Mouse (Mus musculus) lung, postnatal 0 days (tissue): Measurements from ENCODE around the gene Ubr7. TPM values are rescaled to one million over a fixed set of nuclear protein-coding genes. Genes with fewer than 3 reads are reported as not detected.
A peak's percentile ranks its signal among the peaks of the same experiment; 100 is the strongest.

ENCODE experiments used
- ATAC-seq: fragments of 200-750 bp; cut with Nextera tagmentation; 2 replicates; pipeline ENCODE4 v1.8.0; 2017; ENCODE audit warnings: moderate library complexity
- DNase-seq: peaks from one replicate; pipeline ENCODE4 v3.0.0-alpha.2; 2016; ENCODE audit warnings: low spot score
- H3K27ac ChIP-seq: fragments of 300-500 bp; sonication (generic); 2 replicates; pipeline ENCODE4 v1.5.1; 2014; ENCODE audit warnings: antibody characterized with exemption, mild to moderate bottlenecking, low read length, mixed read lengths
- H3K27me3 ChIP-seq: fragments of 300-500 bp; sonication (generic); replicated peaks from 2 replicates; pipeline ENCODE4 v1.6.1; 2014; ENCODE audit warnings: low read length, mixed read lengths; ENCODE audit not compliant: insufficient read depth
- H3K36me3 ChIP-seq: fragments of 300-500 bp; sonication (generic); 2 replicates; pipeline ENCODE4 v1.6.1; 2014; ENCODE audit warnings: low read length, mixed read lengths; ENCODE audit not compliant: insufficient read depth
- H3K4me1 ChIP-seq: fragments of 300-500 bp; sonication (generic); 2 replicates; pipeline ENCODE4 v1.6.1; 2014; ENCODE audit warnings: antibody characterized with exemption, low read depth, low read length, mixed read lengths; ENCODE audit not compliant: insufficient read depth
- H3K4me2 ChIP-seq: fragments of 300-500 bp; sonication (generic); replicated peaks from 2 replicates; pipeline ENCODE4 v1.6.1; 2014; ENCODE audit warnings: low read depth, mild to moderate bottlenecking, low read length, moderate library complexity, mixed read lengths
- H3K4me3 ChIP-seq: fragments of 300-500 bp; sonication (generic); 2 replicates; pipeline ENCODE4 v1.5.1; 2014; ENCODE audit warnings: low read depth, low read length
- H3K9ac ChIP-seq: fragments of 300-500 bp; sonication (generic); replicated peaks from 2 replicates; pipeline ENCODE4 v1.6.1; 2014; ENCODE audit warnings: low read depth, mild to moderate bottlenecking
- H3K9me3 ChIP-seq: fragments of 300-500 bp; sonication (generic); 2 replicates; pipeline ENCODE4 v1.6.1; 2016; ENCODE audit warnings: low read length, mixed read lengths
- CTCF ChIP-seq: IDR thresholded peaks from 2 replicates; pipeline ENCODE4 v1.5.1; 2016; ENCODE audit warnings: antibody characterized with exemption, mild to moderate bottlenecking
- EP300 ChIP-seq: IDR thresholded peaks from 2 replicates; pipeline ENCODE4 v1.6.1; 2016; ENCODE audit warnings: antibody characterized with exemption, mild to moderate bottlenecking, control low read depth
- WGBS: fragments of 180-500 bp; shearing (Covaris S2); extraction: QIAGEN DNeasy Blood & Tissue Kit; methylation state at CpG from one replicate; pipeline ENCODE4 v1.1.7; 2014; 5-methylcytosine and 5-hydroxymethylcytosine counted together
- polyA plus RNA-seq: library from polyadenylated mRNA; unstranded; fragments of >200 nt; fragmentation: Nextera tagmentation; extraction: Ambion mirVana; gene quantifications from 2 replicates; pipeline ENCODE4 v1.2.1, GENCODE M21; 2015

The Ubr7 gene
- polyA plus RNA-seq, 1 experiment from 2014 or later, result 23.1 TPM

GRCm38 (mm10) chr12:102771601-102772000 lies 13.8 kb downstream of the Ubr7 start:
- no peak for DNase-seq
- Histone ChIP-seq H3K4me3 (no peak overlapping the region), H3K4me2 (no peak overlapping the region), H3K27me3 (no peaks in the 10 kb centered on the region), H3K27ac (no peak overlapping the region), H3K36me3 (peaks cover 52% of the 10 kb centered on the region), H3K9me3 (no peaks in the 10 kb centered on the region), H3K4me1 (no peaks in the 10 kb centered on the region), H3K9ac (no peak overlapping the region)
- TF ChIP-seq EP300, result no peak
- no peak for TF ChIP-seq CTCF
- WGBS, result 92% methylated on average over 8 of the region's 8 CpGs
- ATAC-seq, result no peak

GRCm38 (mm10) chr12:102772676-102773075 lies 14.9 kb downstream of the Ubr7 start:
- Histone ChIP-seq H3K9ac (no peak overlapping the region), H3K27ac (no peak overlapping the region), H3K36me3 (peaks cover 52% of the 10 kb centered on the region), H3K4me2 (no peak overlapping the region), H3K4me3 (no peak overlapping the region), H3K27me3 (no peaks in the 10 kb centered on the region), H3K4me1 (no peaks in the 10 kb centered on the region), H3K9me3 (no peaks in the 10 kb centered on the region)
- 91% methylated on average over 5 of the region's 5 CpGs for WGBS
- no peak for DNase-seq
- no peak for ATAC-seq
- TF ChIP-seq EP300, result no peak
- no peak for TF ChIP-seq CTCF

- Histone ChIP-seq H3K9ac (no peak overlapping the region), H3K27ac (no peak overlapping the region), H3K4me3 (no peak overlapping the region), H3K9me3 (no peaks in the 10 kb centered on the region), H3K4me1 (no peaks in the 10 kb centered on the region), H3K4me2 (no peak overlapping the region), H3K27me3 (no peaks in the 10 kb centered on the region), H3K36me3 (peaks cover 32% of the 10 kb centered on the region)
- no peak for TF ChIP-seq CTCF
- no peak for TF ChIP-seq EP300
- WGBS, result 92% methylated on average over 14 of the region's 14 CpGs
- DNase-seq (no peak), ATAC-seq (no peak)
Measured at GRCm38 (mm10) chr12:102776035-102776434, 18.3 kb downstream of the Ubr7 start.

GRCm38 (mm10) chr12:102778151-102778550 lies 20.4 kb downstream of the Ubr7 start:
- DNase-seq (no peak), ATAC-seq (no peak)
- TF ChIP-seq CTCF, result no peak
- no peak for TF ChIP-seq EP300
- no peaks in the 10 kb centered on the region for H3K27me3 ChIP-seq
- no peak overlapping the region for H3K4me2 ChIP-seq
- no peaks in the 10 kb centered on the region for H3K4me1 ChIP-seq
- no peak overlapping the region for H3K4me3 ChIP-seq
- WGBS, result 79% methylated on average over 5 of the region's 5 CpGs
- peaks cover 22% of the 10 kb centered on the region; the same call in 1 of the 2 replicates for H3K36me3 ChIP-seq
- H3K9ac ChIP-seq, result no peak overlapping the region
- no peaks in the 10 kb centered on the region for H3K9me3 ChIP-seq
- H3K27ac ChIP-seq, result no peak overlapping the region

- H3K4me1 ChIP-seq, result no peaks in the 10 kb centered on the region
- no peaks in the 10 kb centered on the region for H3K9me3 ChIP-seq
- no peak overlapping the region for H3K4me3 ChIP-seq
- no peak overlapping the region for H3K4me2 ChIP-seq
- H3K27me3 ChIP-seq, result no peaks in the 10 kb centered on the region
- no peak overlapping the region for H3K9ac ChIP-seq
- DNase-seq (peak; percentile 30), ATAC-seq (peak; percentile 83)
- H3K27ac ChIP-seq, result no peak overlapping the region
- 49% methylated on average over 3 of the region's 3 CpGs for WGBS
- TF ChIP-seq CTCF (peak; percentile 55), EP300 (no peak)
- H3K36me3 ChIP-seq, result peaks cover 22% of the 10 kb centered on the region; the same call in 1 of the 2 replicates
Measured at GRCm38 (mm10) chr12:102779452-102779851, 21.7 kb downstream of the Ubr7 start.

GRCm38 (mm10) chr12:102782841-102783240 lies 25.1 kb downstream of the Ubr7 start:
- Histone ChIP-seq H3K9ac (no peak overlapping the region), H3K27ac (no peak overlapping the region), H3K36me3 (peaks cover 16% of the 10 kb centered on the region; the same call in 1 of the 2 replicates), H3K4me2 (no peak overlapping the region), H3K4me1 (no peaks in the 10 kb centered on the region), H3K9me3 (no peaks in the 10 kb centered on the region), H3K27me3 (no peaks in the 10 kb centered on the region), H3K4me3 (no peak overlapping the region)
- WGBS, result 88% methylated on average over 5 of the region's 5 CpGs
- TF ChIP-seq EP300, result no peak
- TF ChIP-seq CTCF, result no peak
- DNase-seq (no peak), ATAC-seq (no peak)
